Mouse (Mus musculus): ENCODE data around the gene Efnb2. TPM values are rescaled to one million over a fixed set of nuclear protein-coding genes. Genes with fewer than 3 reads are reported as not detected.

Efnb2 gene
- total and polyA plus RNA-seq, 3 experiments, result 0.12 to 0.19 TPM; not detected in 1

DNA sequence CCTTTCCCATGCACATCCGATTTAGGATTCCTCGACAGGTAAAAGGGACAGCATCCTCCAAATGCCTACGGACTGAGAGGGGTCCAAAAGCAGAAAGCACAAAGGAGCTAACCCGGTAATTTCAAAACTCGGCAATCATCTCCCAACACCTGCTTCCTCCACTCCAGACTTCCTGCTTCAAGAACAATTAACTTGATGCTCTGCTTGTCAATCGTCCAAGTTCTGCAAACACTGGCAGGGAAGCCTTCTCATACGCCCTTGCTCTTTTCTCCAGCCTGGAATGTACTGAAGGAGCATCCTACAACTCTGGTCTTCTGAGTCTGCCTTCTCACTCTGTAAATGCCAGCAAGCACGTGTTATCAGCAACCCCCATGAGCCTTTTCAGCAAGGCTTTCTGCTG lies 37.6 kb downstream of the Efnb2 start:
- H3K9ac ChIP-seq (ENCODE audit: control insufficient read depth, low read depth, low read length, poor library complexity, severe bottlenecking), result no peak overlapping the region
- no peaks in the 10 kb centered on the region for H3K36me3 ChIP-seq (ENCODE audit: control insufficient read depth in 1 of 2, insufficient read depth in 2 of 2, low read length in 2 of 2)
- TF ChIP-seq NELFE (IDR thresholded peaks at IDR 0.05; ENCODE audit: low read depth, low read length) (no peak), ELF1 (IDR thresholded peaks at IDR 0.05; ENCODE audit: low read depth, low read length) (no peak), ETS1 (IDR thresholded peaks at IDR 0.05; ENCODE audit: low read depth, low read length) (no peak), MAX (IDR thresholded peaks at IDR 0.05; ENCODE audit: low read length) (no peak), KAT2A (conservative IDR thresholded peaks at IDR 0.05; ENCODE audit: low read depth, low read length) (no peak), TCF12 (IDR thresholded peaks at IDR 0.05; ENCODE audit: low read depth, low read length) (no peak), USF1 (IDR thresholded peaks at IDR 0.05; ENCODE audit: low read depth, low read length) (no peak), POLR2AphosphoS5 (IDR thresholded peaks at IDR 0.05; ENCODE audit: borderline replicate concordance, low read depth, low read length) (no peak), CHD2 (IDR thresholded peaks at IDR 0.05; ENCODE audit: low read length) (no peak), MEF2A (IDR thresholded peaks at IDR 0.05; ENCODE audit: extremely low read depth, insufficient replicate concordance, low read depth, low read length, poor library complexity, severe bottlenecking) (no peak), SIN3A (IDR thresholded peaks at IDR 0.05; ENCODE audit: low read length) (no peak), POLR2A (IDR thresholded peaks at IDR 0.05; ENCODE audit: control insufficient read depth in 1 of 2, insufficient read depth in 1 of 2, low read depth in 1 of 2, low read length in 2 of 2, poor library complexity in 1 of 2) (no peak)
- H3K79me2 ChIP-seq (ENCODE audit: control insufficient read depth, insufficient read depth, low read length, poor library complexity), result no peaks in the 10 kb centered on the region
- DNase-seq (ENCODE audit: low read depth, low spot score), result no peak
- no peak overlapping the region for H3K4me3 ChIP-seq (ENCODE audit: control insufficient read depth in 1 of 2, insufficient read depth in 1 of 2, low read depth in 2 of 2, low read length in 2 of 2)
- H3K9me3 ChIP-seq (replicated peaks; ENCODE audit: insufficient read depth, low read length), result no peaks in the 10 kb centered on the region
- no peaks in the 10 kb centered on the region for H3K27me3 ChIP-seq (ENCODE audit: control insufficient read depth in 1 of 2, insufficient read depth in 2 of 2, low read length in 2 of 2)
- H3K4me1 ChIP-seq (ENCODE audit: control insufficient read depth in 1 of 2, insufficient read depth in 2 of 2, low read length in 2 of 2), result no peaks in the 10 kb centered on the region
- H3K27ac ChIP-seq (ENCODE audit: control insufficient read depth, low read depth, low read length), result no peak overlapping the region

- H3K27me3 ChIP-seq (ENCODE audit: control insufficient read depth in 1 of 2, insufficient read depth in 2 of 2, low read length in 2 of 2), result no peaks in the 10 kb centered on the region
- H3K9me3 ChIP-seq (replicated peaks; ENCODE audit: insufficient read depth, low read length), result no peaks in the 10 kb centered on the region
- TF ChIP-seq SIN3A (IDR thresholded peaks at IDR 0.05; ENCODE audit: low read length), result no peak
- no peak for TF ChIP-seq MAFK (IDR thresholded peaks at IDR 0.05; ENCODE audit: borderline replicate concordance, low read depth, low read length)
- no peak for TF ChIP-seq SMC3 (IDR thresholded peaks at IDR 0.05; ENCODE audit: low read depth, low read length)
- no peak for TF ChIP-seq UBTF (IDR thresholded peaks at IDR 0.05; ENCODE audit: borderline replicate concordance, insufficient read depth, low read depth, low read length)
- TF ChIP-seq EP300 (IDR thresholded peaks at IDR 0.05; ENCODE audit: low read depth in 1 of 2, low read length in 2 of 2), result no peak
- no peak for TF ChIP-seq USF2 (IDR thresholded peaks at IDR 0.05; ENCODE audit: borderline replicate concordance in 1 of 2, insufficient read depth in 1 of 2, low read depth in 1 of 2, low read length in 2 of 2)
- TF ChIP-seq GABPA (IDR thresholded peaks at IDR 0.05; ENCODE audit: low read depth, low read length), result no peak
- TF ChIP-seq KAT2A (conservative IDR thresholded peaks at IDR 0.05; ENCODE audit: low read depth, low read length), result no peak
- no peak for TF ChIP-seq NELFE (IDR thresholded peaks at IDR 0.05; ENCODE audit: low read depth, low read length)
- no peak for TF ChIP-seq TCF12 (IDR thresholded peaks at IDR 0.05; ENCODE audit: low read depth, low read length)
- no peaks in the 10 kb centered on the region for H3K79me2 ChIP-seq (ENCODE audit: control insufficient read depth, insufficient read depth, low read length, poor library complexity)
- no peak for DNase-seq (ENCODE audit: low read depth, low spot score)
- no peaks in the 10 kb centered on the region for H3K4me1 ChIP-seq (ENCODE audit: control insufficient read depth in 1 of 2, insufficient read depth in 2 of 2, low read length in 2 of 2)
- H3K9ac ChIP-seq (ENCODE audit: control insufficient read depth, low read depth, low read length, poor library complexity, severe bottlenecking), result no peak overlapping the region
- no peak overlapping the region for H3K4me3 ChIP-seq (ENCODE audit: control insufficient read depth in 1 of 2, insufficient read depth in 1 of 2, low read depth in 2 of 2, low read length in 2 of 2)
- H3K27ac ChIP-seq (ENCODE audit: control insufficient read depth, low read depth, low read length), result no peak overlapping the region
- no peaks in the 10 kb centered on the region for H3K36me3 ChIP-seq (ENCODE audit: control insufficient read depth in 1 of 2, insufficient read depth in 2 of 2, low read length in 2 of 2)
Observed at GRCm38 (mm10) chr8:8622476-8622875, 38.6 kb downstream of the Efnb2 start.

Data from MEL (cell line).